Mouse (Mus musculus) C2C12 (cell line): ENCODE data around the gene Slc35b2. TPM values are rescaled to one million over a fixed set of nuclear protein-coding genes. Genes with fewer than 3 reads are reported as not detected.

Experiments used
- H3K27me3 ChIP-seq: one replicate; pipeline ENCODE4 v1.6.1; 2011; ENCODE audit not compliant: control insufficient read depth, insufficient read depth, insufficient read length
- H3K36me3 ChIP-seq: one replicate; pipeline ENCODE4 v1.6.1; 2011; ENCODE audit not compliant: control insufficient read depth, insufficient read depth
- H3K4me3 ChIP-seq: one replicate; pipeline ENCODE4 v1.5.1; 2011; ENCODE audit warnings: mild to moderate bottlenecking, control low read depth; ENCODE audit not compliant: poor library complexity, insufficient read depth, severe bottlenecking
- H3K79me2 ChIP-seq: one replicate; pipeline ENCODE4 v1.6.1; 2011; ENCODE audit not compliant: control insufficient read depth, insufficient read depth
- H3K79me3 ChIP-seq: one replicate; pipeline ENCODE4 v1.6.1; 2011; ENCODE audit warnings: low read depth, control low read depth
- H3ac ChIP-seq: one replicate; pipeline ENCODE3; 2011; ENCODE audit warnings: low read depth; ENCODE audit not compliant: control insufficient read depth, insufficient read length
- CEBPB ChIP-seq: IDR thresholded peaks from one replicate; pipeline ENCODE4 v1.6.1; 2011; ENCODE audit warnings: low read depth, mild to moderate bottlenecking, control low read depth, moderate library complexity
- CTCF ChIP-seq: IDR thresholded peaks from one replicate; pipeline ENCODE4 v1.5.1; 2011; ENCODE audit not compliant: control insufficient read depth, insufficient read depth, insufficient read length
- FOSL1 ChIP-seq: IDR thresholded peaks from one replicate; pipeline ENCODE4 v1.8.0; 2011; ENCODE audit warnings: mild to moderate bottlenecking, low read length; ENCODE audit not compliant: poor library complexity, insufficient read depth, severe bottlenecking
- MAX ChIP-seq: IDR thresholded peaks from one replicate; pipeline ENCODE4 v1.6.1; 2011; ENCODE audit warnings: mild to moderate bottlenecking, control low read depth
- MYOD1 ChIP-seq: IDR thresholded peaks from one replicate; pipeline ENCODE4 v1.6.1; 2011; ENCODE audit warnings: low read depth; ENCODE audit not compliant: control insufficient read depth, insufficient read length
- MYOG ChIP-seq: IDR thresholded peaks from one replicate; pipeline ENCODE4 v1.6.1; 2011; ENCODE audit not compliant: control insufficient read depth, insufficient read length; ENCODE audit errors: extremely low read depth
- USF1 ChIP-seq: IDR thresholded peaks from one replicate; pipeline ENCODE4 v1.6.1; 2011; ENCODE audit warnings: low read depth, mild to moderate bottlenecking, control low read depth, moderate library complexity
- polyA plus RNA-seq: library from polyadenylated mRNA; unstranded; fragments of >200 nt; fragmentation: generic; extraction: Trizol; gene quantifications from one replicate; pipeline ENCODE4 v1.2.1, GENCODE M21; 2012; ENCODE audit warnings: missing spikeins

Slc35b2 gene
- polyA plus RNA-seq, 1 experiment = 131 TPM

GRCm38 (mm10) chr17:45612008-45612407, 48.3 kb downstream of the Slc35b2 start:
- Histone ChIP-seq H3K36me3 (no peaks in the 10 kb centered on the region), H3K4me3 (no peak overlapping the region), H3K27me3 (no peaks in the 10 kb centered on the region), H3K79me2 (no peaks in the 10 kb centered on the region), H3K79me3 (no peaks in the 10 kb centered on the region), H3ac (no peak overlapping the region)
- TF ChIP-seq CTCF = no peak
- TF ChIP-seq MYOD1 = no peak
- no peak for TF ChIP-seq USF1
- no peak for TF ChIP-seq FOSL1
- TF ChIP-seq MAX = no peak
- no peak for TF ChIP-seq MYOG
- TF ChIP-seq CEBPB = no peak

GRCm38 (mm10) chr17:45612921-45613320, 49.2 kb downstream of the Slc35b2 start:
- no peak overlapping the region for H3ac ChIP-seq
- H3K79me2 ChIP-seq = no peaks in the 10 kb centered on the region
- no peak overlapping the region for H3K4me3 ChIP-seq
- no peaks in the 10 kb centered on the region for H3K79me3 ChIP-seq
- TF ChIP-seq MYOD1 = no peak
- no peak for TF ChIP-seq MYOG
- TF ChIP-seq FOSL1 = no peak
- no peak for TF ChIP-seq MAX
- no peak for TF ChIP-seq USF1
- TF ChIP-seq CEBPB = no peak
- no peak for TF ChIP-seq CTCF
- no peaks in the 10 kb centered on the region for H3K27me3 ChIP-seq
- no peaks in the 10 kb centered on the region for H3K36me3 ChIP-seq

GRCm38 (mm10) chr17:45616046-45616650, 52.5 kb downstream of the Slc35b2 start:
- H3K4me3 ChIP-seq = no peak overlapping the region
- H3ac ChIP-seq = no peak overlapping the region
- H3K27me3 ChIP-seq = no peaks in the 10 kb centered on the region
- TF ChIP-seq CEBPB (peak; percentile 61), MYOG (peak; percentile 84), MYOD1 (peak; percentile 93), USF1 (no peak), FOSL1 (no peak), CTCF (no peak), MAX (no peak)
- H3K79me3 ChIP-seq = no peaks in the 10 kb centered on the region
- no peaks in the 10 kb centered on the region for H3K36me3 ChIP-seq
- no peaks in the 10 kb centered on the region for H3K79me2 ChIP-seq

GRCm38 (mm10) chr17:45616679-45617078, 53.0 kb downstream of the Slc35b2 start:
- H3K79me2 ChIP-seq = no peaks in the 10 kb centered on the region
- no peak overlapping the region for H3K4me3 ChIP-seq
- no peaks in the 10 kb centered on the region for H3K27me3 ChIP-seq
- TF ChIP-seq FOSL1 (no peak), USF1 (no peak), MAX (no peak), CEBPB (peak; percentile 32), MYOD1 (no peak), MYOG (no peak), CTCF (no peak)
- no peak overlapping the region for H3ac ChIP-seq
- H3K36me3 ChIP-seq = no peaks in the 10 kb centered on the region
- H3K79me3 ChIP-seq = no peaks in the 10 kb centered on the region

Other genes starting within 250 kb of the Slc35b2 start
- gene Cdc5l, start 130.1 kb upstream of the Slc35b2 start, polyA plus RNA-seq = 28.3 TPM
- 0.11 TPM for gene Spats1, start 88.5 kb upstream of the Slc35b2 start, polyA plus RNA-seq
- gene Aars2, start 57.0 kb upstream of the Slc35b2 start, polyA plus RNA-seq = 14.3 TPM
- gene Tcte1, start 40.4 kb upstream of the Slc35b2 start, polyA plus RNA-seq = not detected
- 1.2 TPM for gene Tmem151b, start 14.2 kb upstream of the Slc35b2 start, polyA plus RNA-seq
- gene Nfkbie, start 8.2 kb upstream of the Slc35b2 start, polyA plus RNA-seq = 5.3 TPM
- 2,021 TPM for gene Hsp90ab1, start 9.4 kb downstream of the Slc35b2 start, polyA plus RNA-seq
- 264 TPM for gene Slc29a1, start 35.7 kb downstream of the Slc35b2 start, polyA plus RNA-seq
- gene Mymx, start 38.2 kb downstream of the Slc35b2 start, polyA plus RNA-seq = 1.7 TPM
- gene Capn11, start 95.5 kb downstream of the Slc35b2 start, polyA plus RNA-seq = 0.04 TPM
- gene Mrpl14, start 122.4 kb downstream of the Slc35b2 start, polyA plus RNA-seq = 259 TPM
- 54.3 TPM for gene Tmem63b, start 123.0 kb downstream of the Slc35b2 start, polyA plus RNA-seq
- not detected for gene 1600014C23Rik, start 170.0 kb downstream of the Slc35b2 start, polyA plus RNA-seq